Mouse (Mus musculus): Measurements from ENCODE around the gene Cyp2d12. TPM values are rescaled to one million over a fixed set of nuclear protein-coding genes. Genes with fewer than 3 reads are reported as not detected.

Cyp2d12 gene
- polyA plus RNA-seq, 1 experiment from 2014 or later, result not detected

Small RNA genes within 50 kb of the gene (microRNA-seq; reads per million reads assigned to microRNA genes)
- gene Gm27924, result not detected
- not detected for gene Gm28023

Other genes with a start within 250 kb of the Cyp2d12 start
- gene Naga, start 216.1 kb upstream of the Cyp2d12 start, polyA plus RNA-seq (2014; fragmentation: Nextera tagmentation; extraction: Ambion mirVana), result 47.4 and 48.7 TPM in 2 replicates
- 7.3 and 7.5 TPM in 2 replicates for gene Pheta2, start 216.1 kb upstream of the Cyp2d12 start, polyA plus RNA-seq (2014; fragmentation: Nextera tagmentation; extraction: Ambion mirVana)
- 365 and 384 TPM in 2 replicates for gene Smdt1, start 216.1 kb upstream of the Cyp2d12 start, polyA plus RNA-seq (2014; fragmentation: Nextera tagmentation; extraction: Ambion mirVana)
- 667 and 735 TPM in 2 replicates for gene Ndufa6, start 200.8 kb upstream of the Cyp2d12 start, polyA plus RNA-seq (2014; fragmentation: Nextera tagmentation; extraction: Ambion mirVana)
- 8.6 and 9.2 TPM in 2 replicates for gene Cyp2d22, start 174.8 kb upstream of the Cyp2d12 start, polyA plus RNA-seq (2014; fragmentation: Nextera tagmentation; extraction: Ambion mirVana)
- not detected in 2 replicates for gene Cyp2d11, start 161.1 kb upstream of the Cyp2d12 start, polyA plus RNA-seq (2014; fragmentation: Nextera tagmentation; extraction: Ambion mirVana)
- not detected in 2 replicates for gene Cyp2d10, start 147.9 kb upstream of the Cyp2d12 start, polyA plus RNA-seq (2014; fragmentation: Nextera tagmentation; extraction: Ambion mirVana)
- not detected in 2 replicates for gene Cyp2d9, start 121.6 kb upstream of the Cyp2d12 start, polyA plus RNA-seq (2014; fragmentation: Nextera tagmentation; extraction: Ambion mirVana)
- not detected in 2 replicates for gene Cyp2d34, start 65.9 kb downstream of the Cyp2d12 start, polyA plus RNA-seq (2014; fragmentation: Nextera tagmentation; extraction: Ambion mirVana)
- gene Cyp2d40, start 209.1 kb downstream of the Cyp2d12 start, polyA plus RNA-seq (2014; fragmentation: Nextera tagmentation; extraction: Ambion mirVana), result not detected in 2 replicates
- gene Cyp2d26, start 239.2 kb downstream of the Cyp2d12 start, polyA plus RNA-seq (2014; fragmentation: Nextera tagmentation; extraction: Ambion mirVana), result not detected in 2 replicates

All from heart, embryonic 14.5 days (tissue).